Mouse (Mus musculus) megakaryocyte, embryonic 14.5 days (primary cell): ENCODE results near the gene BC048671.

ENCODE experiments used
- FLI1 ChIP-seq: IDR thresholded peaks from 2 replicates; pipeline ENCODE4 v1.6.1; 2012; ENCODE audit warnings: low read length, inconsistent platforms, mixed read lengths
- GATA1 ChIP-seq: IDR thresholded peaks from 3 replicates; pipeline ENCODE4 v1.6.1; 2012; ENCODE audit warnings: mixed read lengths, low read length, inconsistent platforms, borderline replicate concordance

GRCm38 (mm10) chr6:90324463-90324862 is 23.4 kb downstream of the BC048671 start:
- TF ChIP-seq GATA1 (no peak), FLI1 (no peak)
